Mouse (Mus musculus): ENCODE results near the gene Bysl. TPM values are rescaled to one million over a fixed set of nuclear protein-coding genes. Genes with fewer than 3 reads are reported as not detected.
"Not testable (repeated sequence)": the region's sequence is repeated elsewhere in the genome, so short reads cannot be mapped to it uniquely, and the experiment has no call there.

Gene Bysl
- polyA plus RNA-seq, 1 experiment, result 3.4 TPM

GRCm38 (mm10) chr17:47602289-47602688, 9.0 kb downstream of the Bysl start:
- Histone ChIP-seq H3K4me1 (ENCODE audit: control insufficient read depth) (peaks cover 65% of the 10 kb centered on the region), H3K9me3 (ENCODE audit: control insufficient read depth, low read length) (no peaks in the 10 kb centered on the region), H3K36me3 (ENCODE audit: control insufficient read depth) (peaks cover 97% of the 10 kb centered on the region), H3K4me3 (replicated peaks) (no peak overlapping the region), H3K27me3 (ENCODE audit: control insufficient read depth) (no peaks in the 10 kb centered on the region)
- TF ChIP-seq GATA1 (IDR thresholded peaks at IDR 0.05; ENCODE audit: low read length) (no peak), TAL1 (IDR thresholded peaks at IDR 0.05; ENCODE audit: low read length) (no peak)

GRCm38 (mm10) chr17:47601389-47601755, 9.9 kb downstream of the Bysl start:
- Histone ChIP-seq H3K9me3 (ENCODE audit: control insufficient read depth, low read length) (no peaks in the 10 kb centered on the region), H3K27me3 (ENCODE audit: control insufficient read depth) (no peaks in the 10 kb centered on the region), H3K4me3 (replicated peaks) (no peak overlapping the region), H3K4me1 (ENCODE audit: control insufficient read depth) (peaks cover 67% of the 10 kb centered on the region), H3K36me3 (ENCODE audit: control insufficient read depth) (peaks cover 97% of the 10 kb centered on the region)
- no peak for TF ChIP-seq TAL1 (IDR thresholded peaks at IDR 0.05; ENCODE audit: low read length)
- no peak for TF ChIP-seq GATA1 (IDR thresholded peaks at IDR 0.05; ENCODE audit: low read length)

- TF ChIP-seq TAL1 (IDR thresholded peaks at IDR 0.05; ENCODE audit: low read length) (no peak), GATA1 (IDR thresholded peaks at IDR 0.05; ENCODE audit: low read length) (no peak)
- no peak overlapping the region for H3K4me3 ChIP-seq (replicated peaks)
- H3K4me1 ChIP-seq (ENCODE audit: control insufficient read depth), result peaks cover 69% of the 10 kb centered on the region
- peaks cover 97% of the 10 kb centered on the region for H3K36me3 ChIP-seq (ENCODE audit: control insufficient read depth)
- no peaks in the 10 kb centered on the region for H3K27me3 ChIP-seq (ENCODE audit: control insufficient read depth)
- H3K9me3 ChIP-seq (ENCODE audit: control insufficient read depth, low read length), result no peaks in the 10 kb centered on the region
Observed at GRCm38 (mm10) chr17:47600601-47601388, 10.5 kb downstream of the Bysl start.

GRCm38 (mm10) chr17:47599511-47600297, 11.6 kb downstream of the Bysl start:
- peaks cover 97% of the 10 kb centered on the region for H3K36me3 ChIP-seq (ENCODE audit: control insufficient read depth)
- H3K27me3 ChIP-seq (ENCODE audit: control insufficient read depth), result no peaks in the 10 kb centered on the region
- TF ChIP-seq GATA1 (IDR thresholded peaks at IDR 0.05; ENCODE audit: low read length), result no peak
- no peak for TF ChIP-seq TAL1 (IDR thresholded peaks at IDR 0.05; ENCODE audit: low read length)
- no peaks in the 10 kb centered on the region for H3K9me3 ChIP-seq (ENCODE audit: control insufficient read depth, low read length)
- peaks cover 75% of the 10 kb centered on the region for H3K4me1 ChIP-seq (ENCODE audit: control insufficient read depth)
- no peak overlapping the region for H3K4me3 ChIP-seq (replicated peaks)

- Histone ChIP-seq H3K4me1 (ENCODE audit: control insufficient read depth) (peaks cover 74% of the 10 kb centered on the region), H3K4me3 (replicated peaks) (peak overlapping the region; percentile 100), H3K36me3 (ENCODE audit: control insufficient read depth) (peaks cover 96% of the 10 kb centered on the region)
- H3K27me3 ChIP-seq (ENCODE audit: control insufficient read depth); H3K9me3 ChIP-seq (ENCODE audit: control insufficient read depth, low read length): not testable (repeated sequence)
Observed at GRCm38 (mm10) chr17:47598580-47599304, 12.6 kb downstream of the Bysl start.

GRCm38 (mm10) chr17:47597838-47598579, 13.3 kb downstream of the Bysl start:
- peak; percentile 83 for TF ChIP-seq TAL1 (IDR thresholded peaks at IDR 0.05; ENCODE audit: low read length)
- TF ChIP-seq GATA1 (IDR thresholded peaks at IDR 0.05; ENCODE audit: low read length), result peak; percentile 77
- H3K36me3 ChIP-seq (ENCODE audit: control insufficient read depth), result peaks cover 92% of the 10 kb centered on the region
- H3K9me3 ChIP-seq (ENCODE audit: control insufficient read depth, low read length), result no peaks in the 10 kb centered on the region
- peak overlapping the region; percentile 100 for H3K4me3 ChIP-seq (replicated peaks)
- peaks cover 74% of the 10 kb centered on the region for H3K4me1 ChIP-seq (ENCODE audit: control insufficient read depth)
- H3K27me3 ChIP-seq (ENCODE audit: control insufficient read depth), result no peaks in the 10 kb centered on the region

- TF ChIP-seq TAL1 (IDR thresholded peaks at IDR 0.05; ENCODE audit: low read length), result no peak
- TF ChIP-seq GATA1 (IDR thresholded peaks at IDR 0.05; ENCODE audit: low read length), result no peak
- peaks cover 78% of the 10 kb centered on the region for H3K4me1 ChIP-seq (ENCODE audit: control insufficient read depth)
- peak overlapping the region; percentile 100 for H3K4me3 ChIP-seq (replicated peaks)
- no peaks in the 10 kb centered on the region for H3K27me3 ChIP-seq (ENCODE audit: control insufficient read depth)
- H3K9me3 ChIP-seq (ENCODE audit: control insufficient read depth, low read length), result no peaks in the 10 kb centered on the region
- H3K36me3 ChIP-seq (ENCODE audit: control insufficient read depth), result peaks cover 85% of the 10 kb centered on the region
Observed at GRCm38 (mm10) chr17:47597261-47597660, 14.0 kb downstream of the Bysl start.

- TF ChIP-seq TAL1 (IDR thresholded peaks at IDR 0.05; ENCODE audit: low read length) (no peak), GATA1 (IDR thresholded peaks at IDR 0.05; ENCODE audit: low read length) (no peak)
- Histone ChIP-seq H3K4me3 (replicated peaks) (peak overlapping the region; percentile 100), H3K27me3 (ENCODE audit: control insufficient read depth) (no peaks in the 10 kb centered on the region), H3K9me3 (ENCODE audit: control insufficient read depth, low read length) (no peaks in the 10 kb centered on the region), H3K36me3 (ENCODE audit: control insufficient read depth) (peaks cover 80% of the 10 kb centered on the region), H3K4me1 (ENCODE audit: control insufficient read depth) (peaks cover 81% of the 10 kb centered on the region)
Observed at GRCm38 (mm10) chr17:47596839-47597164, 14.5 kb downstream of the Bysl start.
